Mouse (Mus musculus) bone marrow, adult 2 months (tissue): ENCODE measurements at regions not wholly inside any gene's neighbourhood (a gene's known extent, or its start where the extent isn't known, plus 50 kb on each side); places are given as distances from the start of the nearest gene placed in this dataset.

Experiments
- CTCF ChIP-seq: fragments of 200-500 bp; IDR thresholded peaks from 2 replicates; pipeline ENCODE4 v1.5.1; 2011; ENCODE audit warnings: low read length, control low read depth; ENCODE audit not compliant: control insufficient read depth, insufficient read depth
- POLR2A ChIP-seq: fragments of 200-500 bp; IDR thresholded peaks from 2 replicates; pipeline ENCODE4 v1.6.1; 2011; ENCODE audit warnings: low read depth, mild to moderate bottlenecking, control low read depth, low read length, borderline replicate concordance; ENCODE audit not compliant: control insufficient read depth

DNA sequence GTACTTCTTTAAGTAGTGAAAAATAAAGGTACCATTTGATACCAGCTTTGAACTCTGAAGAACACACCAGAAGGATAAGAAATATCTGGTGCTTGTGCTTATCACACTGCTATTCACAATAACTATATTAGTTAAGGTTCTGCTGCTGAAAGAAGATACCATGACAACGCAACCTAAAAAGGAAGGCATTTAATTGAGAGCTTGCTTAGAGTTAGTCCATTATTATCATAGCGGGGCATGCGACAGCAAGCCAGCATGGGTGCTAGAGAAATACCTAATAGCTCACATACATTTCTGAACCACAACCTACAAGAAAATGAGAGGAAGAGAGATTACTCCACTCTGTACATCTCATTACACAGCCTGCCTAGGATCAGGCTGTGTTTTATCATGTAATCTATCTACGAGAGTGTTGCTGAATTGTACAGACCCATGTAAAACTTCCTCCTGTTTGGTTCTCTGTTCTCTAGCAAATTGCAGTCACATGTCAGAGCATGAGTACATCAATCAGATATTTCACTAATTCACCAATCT lies 258.3 kb upstream of the B430305J03Rik start:
- TF ChIP-seq CTCF (no peak), POLR2A (no peak)
